Mouse (Mus musculus) heart, adult 2 months (tissue): ENCODE data around the gene Rack1. TPM values are rescaled to one million over a fixed set of nuclear protein-coding genes. Genes with fewer than 3 reads are reported as not detected.
A peak's percentile ranks its signal among the peaks of the same experiment; 100 is the strongest.
"Not testable (repeated sequence)": the region's sequence is repeated elsewhere in the genome, so short reads cannot be mapped to it uniquely, and the experiment has no call there.

Experiments used
- DNase-seq, 2 experiments: peaks; one replicate each; pipeline ENCODE4 v3.0.0; 2021
- H3K27ac ChIP-seq: fragments of 200-600 bp; 2 replicates; pipeline ENCODE4 v1.8.1; 2022
- H3K27me3 ChIP-seq: fragments of 200-500 bp; 2 replicates; pipeline ENCODE4 v1.6.1; 2012; ENCODE audit warnings: mild to moderate bottlenecking, low read length, inconsistent platforms, mixed read lengths; ENCODE audit not compliant: control insufficient read depth, insufficient read depth
- H3K36me3 ChIP-seq: fragments of 200-500 bp; 2 replicates; pipeline ENCODE4 v1.6.1; 2012; ENCODE audit warnings: low read length, inconsistent platforms; ENCODE audit not compliant: control insufficient read depth, insufficient read depth
- H3K4me1 ChIP-seq: fragments of 200-500 bp; 2 replicates; pipeline ENCODE4 v1.6.1; 2011; ENCODE audit warnings: low read length; ENCODE audit not compliant: control insufficient read depth, insufficient read depth
- H3K4me3 ChIP-seq: fragments of 200-600 bp; 2 replicates; pipeline ENCODE4 v1.8.1; 2022
- H3K79me2 ChIP-seq: fragments of 200-500 bp; replicated peaks from 2 replicates; pipeline ENCODE4 v1.6.1; 2012; ENCODE audit warnings: mild to moderate bottlenecking, inconsistent platforms, low read length, moderate library complexity, mixed read lengths; ENCODE audit not compliant: control insufficient read depth, insufficient read depth
- H3K9ac ChIP-seq: fragments of 200-500 bp; 2 replicates; pipeline ENCODE4 v1.6.1; 2012; ENCODE audit warnings: low read depth, mild to moderate bottlenecking, control low read depth, inconsistent platforms, low read length, mixed read lengths
- CTCF ChIP-seq: fragments of 200-600 bp; IDR thresholded peaks from 2 replicates; pipeline ENCODE4 v1.8.1; 2022; ENCODE audit warnings: antibody characterized with exemption, mild to moderate bottlenecking, moderate library complexity
- EP300 ChIP-seq: fragments of 200-500 bp; IDR thresholded peaks from 2 replicates; pipeline ENCODE4 v1.6.1; 2011; ENCODE audit warnings: low read depth, low read length, control low read depth; ENCODE audit not compliant: insufficient read depth
- POLR2A ChIP-seq: fragments of 200-500 bp; IDR thresholded peaks from 2 replicates; pipeline ENCODE4 v1.6.1; 2011; ENCODE audit warnings: mild to moderate bottlenecking, low read depth, low read length, control low read depth; ENCODE audit not compliant: insufficient read depth
- WGBS: fragments of 180-500 bp; shearing (Covaris S2); methylation state at CpG from one replicate; pipeline ENCODE4 v1.1.7; 2018; 5-methylcytosine and 5-hydroxymethylcytosine counted together
- intact Hi-C: fragments of 180-260 bp; cut with DNase I; formaldehyde crosslinking; loops from one replicate; pipeline ENCODE4 v1.15.1; 2025
- long read RNA-seq: library from polyadenylated mRNA; stranded (forward); transcript quantifications from one replicate; pipeline ENCODE4 v2.0.0, GENCODE M21; 2021
- polyA plus RNA-seq: library from polyadenylated mRNA; depleted of rRNA; stranded (reverse); fragments of >200 nt; gene quantifications from 2 replicates; pipeline ENCODE4 v1.2.3, GENCODE M21; 2012; rRNA removed
- total RNA-seq, 2 experiments: library from RNA; stranded (reverse); gene quantifications; 2 replicates each; pipeline ENCODE4 v1.2.3; 2021

The Rack1 gene
- total RNA-seq (100 to 1,000 TPM; 337 to 437 TPM), polyA plus RNA-seq (867 and 1,301 TPM in 2 replicates)
- long read RNA-seq, transcript Rack1-201 (8 exons, 1,447 nt), result major isoform, 35 of 39 reads
- long read RNA-seq, partial matches to known transcripts, result 3 of 39 reads
- long read RNA-seq, other reads (novel, unspliced or antisense), result 1 of 39 reads

GRCm38 (mm10) chr11:48799921-48800701 lies at the start of gene Rack1:
TSS of gene Rack1 (plus strand) at chr11:48800332.
- WGBS, result under 1% methylated on average over 47 of the region's 47 CpGs
- intact Hi-C loops, result loop anchor here (1.0 to 5.0 kb wide), 2 partner anchors 15 to 402 kb away; partner anchors contain the start of gene Zfp62

GRCm38 (mm10) chr11:48750428-48750827 lies 49.7 kb upstream of the Rack1 start:
- Histone ChIP-seq H3K4me3 (no peak overlapping the region), H3K36me3 (no peaks in the 10 kb centered on the region), H3K4me1 (no peaks in the 10 kb centered on the region), H3K9ac (no peak overlapping the region), H3K27me3 (no peaks in the 10 kb centered on the region), H3K27ac (no peak overlapping the region), H3K79me2 (no peaks in the 10 kb centered on the region)
- TF ChIP-seq EP300, result no peak
- no peak for TF ChIP-seq POLR2A
- TF ChIP-seq CTCF, result no peak
- intact Hi-C loops, result no loop called here
- WGBS, result 95% methylated on average over 6 of the region's 6 CpGs
- no peak for DNase-seq

More at GRCm38 (mm10) chr11:48799921-48800701, at the start of gene Rack1:
- Histone ChIP-seq H3K27me3 (no peaks in the 10 kb centered on the region), H3K4me3 (peak within 1 kb of the TSS; percentile 57), H3K36me3 (peaks cover 11% of the 10 kb centered on the region), H3K27ac (peak within 1 kb of the TSS; percentile 94), H3K79me2 (no peaks in the 10 kb centered on the region; the same call in 1 of the 2 replicates), H3K9ac (peak within 1 kb of the TSS; percentile 75), H3K4me1 (peaks cover 9% of the 10 kb centered on the region)
- TF ChIP-seq CTCF, result no peak
- peak; percentile 96 for TF ChIP-seq POLR2A
- peak; percentile 64 for TF ChIP-seq EP300
- peak; percentile 91 to 92 for DNase-seq

GRCm38 (mm10) chr11:48753534-48753933 lies 46.6 kb upstream of the Rack1 start:
- H3K27ac ChIP-seq, H3K79me2 ChIP-seq, intact Hi-C loops, DNase-seq, H3K27me3 ChIP-seq, H3K4me3 ChIP-seq, H3K9ac ChIP-seq, H3K4me1 ChIP-seq, H3K36me3 ChIP-seq: not testable (repeated sequence)
- WGBS, result 90% methylated on average over 18 of the region's 18 CpGs

GRCm38 (mm10) chr11:48759021-48759420 lies 41.1 kb upstream of the Rack1 start:
- no peak overlapping the region for H3K4me3 ChIP-seq
- no peaks in the 10 kb centered on the region for H3K4me1 ChIP-seq
- no peaks in the 10 kb centered on the region for H3K36me3 ChIP-seq
- DNase-seq, result no peak
- H3K27ac ChIP-seq, result no peak overlapping the region
- 79% methylated on average over 8 of the region's 8 CpGs for whole genome bisulfite sequencing
- H3K27me3 ChIP-seq, result no peaks in the 10 kb centered on the region
- intact Hi-C loops, result no loop called here
- H3K9ac ChIP-seq, result no peak overlapping the region
- TF ChIP-seq POLR2A, result no peak
- no peak for TF ChIP-seq EP300
- TF ChIP-seq CTCF, result no peak
- H3K79me2 ChIP-seq, result no peaks in the 10 kb centered on the region

- no peak for TF ChIP-seq POLR2A
- TF ChIP-seq EP300, result no peak
- no peak for TF ChIP-seq CTCF
- Histone ChIP-seq H3K27ac (no peak overlapping the region), H3K4me1 (no peaks in the 10 kb centered on the region), H3K4me3 (no peak overlapping the region), H3K36me3 (no peaks in the 10 kb centered on the region), H3K79me2 (no peaks in the 10 kb centered on the region), H3K9ac (no peak overlapping the region), H3K27me3 (no peaks in the 10 kb centered on the region)
- no peak for DNase-seq
- 88% methylated on average over 9 of the region's 9 CpGs for WGBS
- intact Hi-C loops, result no loop called here
These were observed 36.0 kb upstream of the Rack1 start for GRCm38 (mm10) chr11:48764119-48764518.

GRCm38 (mm10) chr11:48767195-48767876 lies 32.8 kb upstream of the Rack1 start:
- no peak overlapping the region for H3K4me3 ChIP-seq
- intact Hi-C loops, result no loop called here
- TF ChIP-seq POLR2A (no peak), CTCF (no peak)

More at GRCm38 (mm10) chr11:48767195-48767876, 32.8 kb upstream of the Rack1 start:
- no peaks in the 10 kb centered on the region for H3K27me3 ChIP-seq
- 81% methylated on average over 14 of the region's 14 CpGs for WGBS
- no peak overlapping the region for H3K9ac ChIP-seq
- DNase-seq, result no peak
- no peak overlapping the region for H3K27ac ChIP-seq
- no peaks in the 10 kb centered on the region for H3K36me3 ChIP-seq
- no peaks in the 10 kb centered on the region for H3K4me1 ChIP-seq
- H3K79me2 ChIP-seq, result no peaks in the 10 kb centered on the region
